Mouse (Mus musculus): ENCODE measurements around the gene Cmtm5. TPM values are rescaled to one million over a fixed set of nuclear protein-coding genes. Genes with fewer than 3 reads are reported as not detected.

Gene Cmtm5
- total and polyA plus RNA-seq, 3 experiments, result not detected

DNA sequence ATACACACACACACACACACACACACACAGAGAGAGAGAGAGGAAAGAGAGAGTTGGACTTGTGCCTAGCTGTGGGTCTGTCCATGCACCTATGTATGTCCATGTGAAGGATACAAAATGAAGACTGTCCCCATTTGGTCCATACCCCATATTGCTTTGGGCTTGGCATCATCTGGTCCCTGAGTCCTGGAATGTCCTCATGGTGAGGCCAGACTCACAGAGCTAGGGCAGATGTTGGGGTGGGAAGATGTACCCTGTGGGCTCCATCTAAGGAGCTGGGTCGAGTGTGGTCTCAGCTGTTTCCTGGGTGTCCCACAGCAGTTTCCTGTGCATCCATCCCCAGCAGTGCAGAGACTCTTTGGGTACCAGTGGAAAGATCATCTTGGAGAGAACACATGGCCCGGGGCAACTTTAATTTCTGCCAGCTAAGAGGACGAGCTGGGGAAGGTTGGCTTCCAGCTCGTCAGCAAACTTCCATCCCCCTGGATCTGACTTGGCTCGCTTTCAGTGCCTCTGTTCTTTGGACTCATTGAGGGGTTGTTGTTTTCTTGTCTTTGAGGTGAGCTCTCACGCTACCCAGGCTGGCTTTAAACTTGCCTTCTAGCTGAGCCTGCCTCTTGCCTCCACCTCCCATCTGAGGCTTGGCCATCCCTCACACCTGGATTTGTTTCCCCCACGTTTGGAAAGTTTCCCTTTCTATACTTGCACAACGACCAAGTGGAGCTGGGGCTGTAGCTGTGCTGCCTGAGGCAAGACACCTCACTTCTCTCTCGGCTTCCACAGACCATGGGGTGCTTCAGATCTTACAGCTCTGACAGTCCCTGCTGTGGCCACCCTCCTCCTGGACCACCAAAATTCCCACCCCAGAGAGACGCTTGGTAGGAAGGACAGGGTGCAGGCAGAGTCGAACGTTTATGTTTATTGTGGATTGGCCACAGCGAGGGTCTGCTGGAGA is 5.2 kb downstream of the Cmtm5 start (continued):
- TF ChIP-seq TAL1 (IDR thresholded peaks at IDR 0.05; ENCODE audit: low read length), result no peak

DNA sequence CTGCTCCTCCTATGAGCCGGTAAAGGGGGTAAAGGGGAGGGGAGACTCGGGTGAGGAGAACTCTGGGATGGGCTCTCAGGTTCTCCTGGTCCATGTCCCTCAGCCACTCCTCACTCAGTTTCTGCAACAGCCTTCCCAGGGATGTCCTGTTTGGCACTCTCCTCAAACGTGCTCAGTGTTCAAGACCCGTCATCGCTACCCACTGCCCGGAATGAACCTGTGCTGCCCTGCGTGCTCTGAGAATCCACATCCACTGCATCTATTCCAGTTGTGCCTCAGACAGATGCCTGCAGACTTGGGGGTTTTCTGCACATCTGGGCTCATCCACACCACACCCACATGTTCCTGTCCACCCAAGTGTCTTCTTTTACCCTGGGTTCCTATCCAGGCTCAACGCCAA is 6.4 kb downstream of the Cmtm5 start:
- H3K4me3 ChIP-seq (ENCODE audit: control insufficient read depth in 1 of 2, insufficient read depth in 1 of 2, low read depth in 2 of 2, low read length in 2 of 2), result no peak overlapping the region
- TF ChIP-seq MYC (IDR thresholded peaks at IDR 0.05; ENCODE audit: low read depth, low read length) (no peak), NELFE (IDR thresholded peaks at IDR 0.05; ENCODE audit: low read depth, low read length) (no peak), ZMIZ1 (IDR thresholded peaks at IDR 0.05; ENCODE audit: low read depth, low read length) (no peak), MYB (IDR thresholded peaks at IDR 0.05; ENCODE audit: low read depth, low read length) (no peak), MAZ (IDR thresholded peaks at IDR 0.05; ENCODE audit: low read depth, low read length) (no peak), ELF1 (IDR thresholded peaks at IDR 0.05; ENCODE audit: low read depth, low read length) (no peak), USF1 (IDR thresholded peaks at IDR 0.05; ENCODE audit: low read depth, low read length) (no peak), NRF1 (IDR thresholded peaks at IDR 0.05; ENCODE audit: insufficient read depth, low read depth, low read length, poor library complexity, severe bottlenecking) (no peak), CHD1 (IDR thresholded peaks at IDR 0.05; ENCODE audit: low read depth, low read length) (no peak), BHLHE40 (IDR thresholded peaks at IDR 0.05; ENCODE audit: borderline replicate concordance, low read depth, low read length) (no peak), CHD2 (IDR thresholded peaks at IDR 0.05; ENCODE audit: low read length) (no peak), TAL1 (IDR thresholded peaks at IDR 0.05; ENCODE audit: low read length) (no peak)

GRCm38 (mm10) chr14:54943971-54944370 is 7.9 kb downstream of the Cmtm5 start:
- Histone ChIP-seq H3K4me3 (ENCODE audit: control insufficient read depth in 1 of 2, insufficient read depth in 1 of 2, low read depth in 2 of 2, low read length in 2 of 2) (no peak overlapping the region), H3K79me2 (ENCODE audit: control insufficient read depth, insufficient read depth, low read length, poor library complexity) (no peaks in the 10 kb centered on the region), H3K27ac (ENCODE audit: control insufficient read depth, low read depth, low read length) (no peak overlapping the region), H3K9me3 (replicated peaks; ENCODE audit: insufficient read depth, low read length) (no peaks in the 10 kb centered on the region), H3K4me1 (ENCODE audit: control insufficient read depth in 1 of 2, insufficient read depth in 2 of 2, low read length in 2 of 2) (no peaks in the 10 kb centered on the region), H3K36me3 (ENCODE audit: control insufficient read depth in 1 of 2, insufficient read depth in 2 of 2, low read length in 2 of 2) (no peaks in the 10 kb centered on the region), H3K27me3 (ENCODE audit: control insufficient read depth in 1 of 2, insufficient read depth in 2 of 2, low read length in 2 of 2) (no peaks in the 10 kb centered on the region; a peak in 2 of 4 replicates), H3K9ac (ENCODE audit: control insufficient read depth, low read depth, low read length, poor library complexity, severe bottlenecking) (no peak overlapping the region)
- DNase-seq (ENCODE audit: low read depth, low spot score), result no peak
- TF ChIP-seq POLR2AphosphoS2 (IDR thresholded peaks at IDR 0.05; ENCODE audit: low read length) (no peak), GABPA (IDR thresholded peaks at IDR 0.05; ENCODE audit: low read depth, low read length) (no peak), MEF2A (IDR thresholded peaks at IDR 0.05; ENCODE audit: extremely low read depth, insufficient replicate concordance, low read depth, low read length, poor library complexity, severe bottlenecking) (no peak), ETS1 (IDR thresholded peaks at IDR 0.05; ENCODE audit: low read depth, low read length) (no peak), MAZ (IDR thresholded peaks at IDR 0.05; ENCODE audit: low read depth, low read length) (no peak), MAFK (IDR thresholded peaks at IDR 0.05; ENCODE audit: borderline replicate concordance, low read depth, low read length) (no peak), SMC3 (IDR thresholded peaks at IDR 0.05; ENCODE audit: low read depth, low read length) (no peak), TBP (IDR thresholded peaks at IDR 0.05; ENCODE audit: low read depth, low read length) (no peak), TAL1 (IDR thresholded peaks at IDR 0.05; ENCODE audit: low read length) (no peak), EP300 (IDR thresholded peaks at IDR 0.05; ENCODE audit: low read depth in 1 of 2, low read length in 2 of 2) (no peak), MYB (IDR thresholded peaks at IDR 0.05; ENCODE audit: low read depth, low read length) (no peak), ZNF384 (IDR thresholded peaks at IDR 0.05; ENCODE audit: low read depth, low read length) (no peak), ZC3H11A (IDR thresholded peaks at IDR 0.05; ENCODE audit: low read depth, low read length) (no peak), CHD1 (IDR thresholded peaks at IDR 0.05; ENCODE audit: low read depth, low read length) (no peak), CTCF (IDR thresholded peaks at IDR 0.05 in 2 of 3, conservative IDR thresholded peaks at IDR 0.05 in 1 of 3; ENCODE audit: control insufficient read depth in 1 of 3, insufficient read depth in 1 of 3, low read depth in 2 of 3, low read length in 3 of 3, poor library complexity in 1 of 3, severe bottlenecking in 1 of 3) (no peak), NRF1 (IDR thresholded peaks at IDR 0.05; ENCODE audit: insufficient read depth, low read depth, low read length, poor library complexity, severe bottlenecking) (no peak)

More for the DNA sequence above, 6.4 kb downstream of the Cmtm5 start:
- H3K27ac ChIP-seq (ENCODE audit: control insufficient read depth, low read depth, low read length), result no peak overlapping the region
- no peaks in the 10 kb centered on the region for H3K79me2 ChIP-seq (ENCODE audit: control insufficient read depth, insufficient read depth, low read length, poor library complexity)
- DNase-seq (ENCODE audit: low read depth, low spot score), result no peak
- H3K27me3 ChIP-seq (ENCODE audit: control insufficient read depth in 1 of 2, insufficient read depth in 2 of 2, low read length in 2 of 2), result no peaks in the 10 kb centered on the region; a peak in 1 of 4 replicates
- H3K4me1 ChIP-seq (ENCODE audit: control insufficient read depth in 1 of 2, insufficient read depth in 2 of 2, low read length in 2 of 2), result no peaks in the 10 kb centered on the region
- no peak overlapping the region for H3K9ac ChIP-seq (ENCODE audit: control insufficient read depth, low read depth, low read length, poor library complexity, severe bottlenecking)
- H3K36me3 ChIP-seq (ENCODE audit: control insufficient read depth in 1 of 2, insufficient read depth in 2 of 2, low read length in 2 of 2), result no peaks in the 10 kb centered on the region
- no peaks in the 10 kb centered on the region for H3K9me3 ChIP-seq (replicated peaks; ENCODE audit: insufficient read depth, low read length)
